Mouse (Mus musculus): ENCODE results near the gene Tshz2. TPM values are rescaled to one million over a fixed set of nuclear protein-coding genes. Genes with fewer than 3 reads are reported as not detected.

Gene Tshz2
- polyA plus RNA-seq, 1 experiment from 2014 or later = 12.0 TPM

- WGBS = 92% methylated on average over 2 of the region's 2 CpGs
- Histone ChIP-seq H3K9ac (replicated peaks; ENCODE audit: low read depth, low read length) (no peak overlapping the region), H3K4me3 (replicated peaks; ENCODE audit: low read length) (no peak overlapping the region), H3K36me3 (ENCODE audit: control insufficient read depth, insufficient read depth) (no peaks in the 10 kb centered on the region), H3K4me1 (replicated peaks; ENCODE audit: control insufficient read depth, insufficient read depth, low read length) (peaks cover 4% of the 10 kb centered on the region; the same call in 1 of the 2 replicates), H3K27ac (ENCODE audit: low read length) (no peak overlapping the region), H3K27me3 (replicated peaks; ENCODE audit: control insufficient read depth, insufficient read depth, low read length) (no peaks in the 10 kb centered on the region), H3K4me2 (ENCODE audit: low read length) (no peak overlapping the region), H3K9me3 (ENCODE audit: control insufficient read depth, low read length) (no peaks in the 10 kb centered on the region)
- ATAC-seq = no peak
Measured at GRCm38 (mm10) chr2:169742791-169743190, 110.0 kb downstream of the Tshz2 start.

- no peak overlapping the region for H3K9ac ChIP-seq (replicated peaks; ENCODE audit: low read depth, low read length)
- H3K4me3 ChIP-seq (replicated peaks; ENCODE audit: low read length) = no peak overlapping the region
- no peak overlapping the region for H3K27ac ChIP-seq (ENCODE audit: low read length)
- H3K36me3 ChIP-seq (ENCODE audit: control insufficient read depth, insufficient read depth) = no peaks in the 10 kb centered on the region
- no peaks in the 10 kb centered on the region for H3K9me3 ChIP-seq (ENCODE audit: control insufficient read depth, low read length)
- no peaks in the 10 kb centered on the region for H3K27me3 ChIP-seq (replicated peaks; ENCODE audit: control insufficient read depth, insufficient read depth, low read length)
- whole genome bisulfite sequencing = 62% methylated on average over 6 of the region's 6 CpGs
- no peak overlapping the region for H3K4me2 ChIP-seq (ENCODE audit: low read length)
- H3K4me1 ChIP-seq (replicated peaks; ENCODE audit: control insufficient read depth, insufficient read depth, low read length) = peaks cover 4% of the 10 kb centered on the region; the same call in 1 of the 2 replicates
- ATAC-seq = peak; percentile 77
Measured at GRCm38 (mm10) chr2:169743294-169743693, 110.5 kb downstream of the Tshz2 start.

- Histone ChIP-seq H3K4me3 (replicated peaks; ENCODE audit: low read length) (no peak overlapping the region), H3K36me3 (ENCODE audit: control insufficient read depth, insufficient read depth) (no peaks in the 10 kb centered on the region), H3K4me1 (replicated peaks; ENCODE audit: control insufficient read depth, insufficient read depth, low read length) (peaks cover 4% of the 10 kb centered on the region; the same call in 1 of the 2 replicates), H3K9me3 (ENCODE audit: control insufficient read depth, low read length) (no peaks in the 10 kb centered on the region), H3K4me2 (ENCODE audit: low read length) (no peak overlapping the region), H3K27ac (ENCODE audit: low read length) (no peak overlapping the region), H3K27me3 (replicated peaks; ENCODE audit: control insufficient read depth, insufficient read depth, low read length) (no peaks in the 10 kb centered on the region), H3K9ac (replicated peaks; ENCODE audit: low read depth, low read length) (no peak overlapping the region)
- WGBS = 81% methylated on average over 4 of the region's 4 CpGs
- no peak for ATAC-seq
Measured at GRCm38 (mm10) chr2:169743910-169744309, 111.1 kb downstream of the Tshz2 start.

GRCm38 (mm10) chr2:169747114-169747642 lies 114.4 kb downstream of the Tshz2 start:
- WGBS = 91% methylated on average over 7 of the region's 7 CpGs
- Histone ChIP-seq H3K27me3 (replicated peaks; ENCODE audit: control insufficient read depth, insufficient read depth, low read length) (no peaks in the 10 kb centered on the region), H3K9me3 (ENCODE audit: control insufficient read depth, low read length) (no peaks in the 10 kb centered on the region), H3K4me1 (replicated peaks; ENCODE audit: control insufficient read depth, insufficient read depth, low read length) (peaks cover 14% of the 10 kb centered on the region), H3K27ac (ENCODE audit: low read length) (no peak overlapping the region), H3K9ac (replicated peaks; ENCODE audit: low read depth, low read length) (no peak overlapping the region), H3K36me3 (ENCODE audit: control insufficient read depth, insufficient read depth) (no peaks in the 10 kb centered on the region), H3K4me3 (replicated peaks; ENCODE audit: low read length) (no peak overlapping the region), H3K4me2 (ENCODE audit: low read length) (no peak overlapping the region)
- no peak for ATAC-seq

GRCm38 (mm10) chr2:169749331-169749945 lies 116.6 kb downstream of the Tshz2 start:
- ATAC-seq = no peak
- Histone ChIP-seq H3K4me1 (replicated peaks; ENCODE audit: control insufficient read depth, insufficient read depth, low read length) (peaks cover 10% of the 10 kb centered on the region), H3K9ac (replicated peaks; ENCODE audit: low read depth, low read length) (no peak overlapping the region), H3K4me2 (ENCODE audit: low read length) (no peak overlapping the region), H3K9me3 (ENCODE audit: control insufficient read depth, low read length) (no peaks in the 10 kb centered on the region), H3K36me3 (ENCODE audit: control insufficient read depth, insufficient read depth) (no peaks in the 10 kb centered on the region), H3K4me3 (replicated peaks; ENCODE audit: low read length) (no peak overlapping the region), H3K27me3 (replicated peaks; ENCODE audit: control insufficient read depth, insufficient read depth, low read length) (no peaks in the 10 kb centered on the region), H3K27ac (ENCODE audit: low read length) (no peak overlapping the region)
- WGBS = 77% methylated on average over 16 of the region's 16 CpGs

GRCm38 (mm10) chr2:169750574-169751491 lies 118.0 kb downstream of the Tshz2 start:
- Histone ChIP-seq H3K4me3 (replicated peaks; ENCODE audit: low read length) (no peak overlapping the region), H3K27me3 (replicated peaks; ENCODE audit: control insufficient read depth, insufficient read depth, low read length) (no peaks in the 10 kb centered on the region), H3K4me1 (replicated peaks; ENCODE audit: control insufficient read depth, insufficient read depth, low read length) (peaks cover 10% of the 10 kb centered on the region), H3K27ac (ENCODE audit: low read length) (no peak overlapping the region), H3K36me3 (ENCODE audit: control insufficient read depth, insufficient read depth) (no peaks in the 10 kb centered on the region), H3K4me2 (ENCODE audit: low read length) (no peak overlapping the region), H3K9ac (replicated peaks; ENCODE audit: low read depth, low read length) (no peak overlapping the region), H3K9me3 (ENCODE audit: control insufficient read depth, low read length) (no peaks in the 10 kb centered on the region)
- no peak for ATAC-seq
- WGBS = 38% methylated on average over 15 of the region's 15 CpGs

- H3K4me1 ChIP-seq (replicated peaks; ENCODE audit: control insufficient read depth, insufficient read depth, low read length) = peaks cover 10% of the 10 kb centered on the region
- WGBS = 88% methylated on average over 9 of the region's 9 CpGs
- H3K36me3 ChIP-seq (ENCODE audit: control insufficient read depth, insufficient read depth) = no peaks in the 10 kb centered on the region
- H3K9me3 ChIP-seq (ENCODE audit: control insufficient read depth, low read length) = no peaks in the 10 kb centered on the region
- no peak overlapping the region for H3K4me2 ChIP-seq (ENCODE audit: low read length)
- no peak overlapping the region for H3K27ac ChIP-seq (ENCODE audit: low read length)
- ATAC-seq = no peak
- H3K27me3 ChIP-seq (replicated peaks; ENCODE audit: control insufficient read depth, insufficient read depth, low read length) = no peaks in the 10 kb centered on the region
- H3K9ac ChIP-seq (replicated peaks; ENCODE audit: low read depth, low read length) = no peak overlapping the region
- no peak overlapping the region for H3K4me3 ChIP-seq (replicated peaks; ENCODE audit: low read length)
Measured at GRCm38 (mm10) chr2:169752126-169752525, 119.3 kb downstream of the Tshz2 start.

GRCm38 (mm10) chr2:169753432-169753831 lies 120.6 kb downstream of the Tshz2 start:
- Histone ChIP-seq H3K4me2 (ENCODE audit: low read length) (no peak overlapping the region), H3K4me3 (replicated peaks; ENCODE audit: low read length) (no peak overlapping the region), H3K9ac (replicated peaks; ENCODE audit: low read depth, low read length) (no peak overlapping the region), H3K9me3 (ENCODE audit: control insufficient read depth, low read length) (no peaks in the 10 kb centered on the region), H3K27ac (ENCODE audit: low read length) (no peak overlapping the region), H3K27me3 (replicated peaks; ENCODE audit: control insufficient read depth, insufficient read depth, low read length) (no peaks in the 10 kb centered on the region), H3K4me1 (replicated peaks; ENCODE audit: control insufficient read depth, insufficient read depth, low read length) (peaks cover 10% of the 10 kb centered on the region), H3K36me3 (ENCODE audit: control insufficient read depth, insufficient read depth) (no peaks in the 10 kb centered on the region)
- 87% methylated on average over 9 of the region's 9 CpGs for WGBS
- ATAC-seq = no peak

- no peaks in the 10 kb centered on the region for H3K9me3 ChIP-seq (ENCODE audit: control insufficient read depth, low read length)
- peaks cover 10% of the 10 kb centered on the region for H3K4me1 ChIP-seq (replicated peaks; ENCODE audit: control insufficient read depth, insufficient read depth, low read length)
- H3K4me2 ChIP-seq (ENCODE audit: low read length) = no peak overlapping the region
- no peaks in the 10 kb centered on the region for H3K27me3 ChIP-seq (replicated peaks; ENCODE audit: control insufficient read depth, insufficient read depth, low read length)
- H3K9ac ChIP-seq (replicated peaks; ENCODE audit: low read depth, low read length) = no peak overlapping the region
- no peak for ATAC-seq
- H3K36me3 ChIP-seq (ENCODE audit: control insufficient read depth, insufficient read depth) = no peaks in the 10 kb centered on the region
- H3K4me3 ChIP-seq (replicated peaks; ENCODE audit: low read length) = no peak overlapping the region
- WGBS = 22% methylated on average over 7 of the region's 7 CpGs
- H3K27ac ChIP-seq (ENCODE audit: low read length) = no peak overlapping the region
Measured at GRCm38 (mm10) chr2:169755091-169755490, 122.3 kb downstream of the Tshz2 start.
